Mouse (Mus musculus): Measurements from ENCODE around the gene Aplnr. TPM values are rescaled to one million over a fixed set of nuclear protein-coding genes. Genes with fewer than 3 reads are reported as not detected.

Aplnr gene
- 37.0 and 38.2 TPM in 2 replicates for polyA plus RNA-seq (2012; rRNA removed)
- polyA plus RNA-seq (2014; fragmentation: Nextera tagmentation; extraction: Ambion mirVana), result 47.3 and 47.9 TPM in 2 replicates

- Histone ChIP-seq H3K27ac (replicated peaks; ENCODE audit: low read depth, low read length) (no peak within 1 kb of the TSS), H3K27me3 (ENCODE audit: control insufficient read depth, insufficient read depth, low read length) (no peaks in the 10 kb centered on the region), H3K36me3 (ENCODE audit: control insufficient read depth, insufficient read depth, low read length) (no peaks in the 10 kb centered on the region), H3K9me3 (ENCODE audit: control insufficient read depth, low read length) (no peaks in the 10 kb centered on the region), H3K4me2 (replicated peaks; ENCODE audit: low read depth, low read length, severe bottlenecking) (no peak within 1 kb of the TSS), H3K4me1 (ENCODE audit: control insufficient read depth, insufficient read depth, low read length) (no peaks in the 10 kb centered on the region), H3K9ac (ENCODE audit: low read depth, low read length, severe bottlenecking) (no peak within 1 kb of the TSS), H3K4me3 (replicated peaks; ENCODE audit: low read length) (peak within 1 kb of the TSS; percentile 8; the same call in 1 of the 2 replicates)
- WGBS, result 0% methylated on average over 4 of the region's 4 CpGs
- ATAC-seq (ENCODE audit: low FRiP score, low read depth) (no peak), DNase-seq (ENCODE audit: low spot score) (no peak)
- no peak for TF ChIP-seq POLR2A (IDR thresholded peaks at IDR 0.05; ENCODE audit: borderline replicate concordance, extremely low read depth, insufficient read depth, insufficient read length)
Measured at GRCm38 (mm10) chr2:85136089-85136488, at the start of gene Aplnr. Gene Aplnr, plus strand, starts transcription at chr2:85136225.

- 56% methylated on average over 11 of the region's 11 CpGs for WGBS
- H3K27ac ChIP-seq (replicated peaks; ENCODE audit: low read depth, low read length), result no peak overlapping the region
- no peak for TF ChIP-seq POLR2A (IDR thresholded peaks at IDR 0.05; ENCODE audit: borderline replicate concordance, extremely low read depth, insufficient read depth, insufficient read length)
- ATAC-seq (ENCODE audit: low FRiP score, low read depth), result no peak
- H3K4me1 ChIP-seq (ENCODE audit: control insufficient read depth, insufficient read depth, low read length), result peaks cover 5% of the 10 kb centered on the region; the same call in 1 of the 2 replicates
- no peaks in the 10 kb centered on the region for H3K36me3 ChIP-seq (ENCODE audit: control insufficient read depth, insufficient read depth, low read length)
- no peak overlapping the region for H3K9ac ChIP-seq (ENCODE audit: low read depth, low read length, severe bottlenecking)
- no peak overlapping the region for H3K4me3 ChIP-seq (replicated peaks; ENCODE audit: low read length)
- peak; percentile 42 for DNase-seq (ENCODE audit: low spot score)
- H3K4me2 ChIP-seq (replicated peaks; ENCODE audit: low read depth, low read length, severe bottlenecking), result no peak overlapping the region
- no peaks in the 10 kb centered on the region for H3K27me3 ChIP-seq (ENCODE audit: control insufficient read depth, insufficient read depth, low read length)
- no peaks in the 10 kb centered on the region for H3K9me3 ChIP-seq (ENCODE audit: control insufficient read depth, low read length)
Measured at GRCm38 (mm10) chr2:85088716-85089646, 47.0 kb upstream of the Aplnr start.

- no peak overlapping the region for H3K9ac ChIP-seq (ENCODE audit: low read depth, low read length, severe bottlenecking)
- no peaks in the 10 kb centered on the region for H3K9me3 ChIP-seq (ENCODE audit: control insufficient read depth, low read length)
- H3K4me3 ChIP-seq (replicated peaks; ENCODE audit: low read length), result no peak overlapping the region
- WGBS, result 91% methylated on average over 4 of the region's 4 CpGs
- H3K4me2 ChIP-seq (replicated peaks; ENCODE audit: low read depth, low read length, severe bottlenecking), result no peak overlapping the region
- no peak for ATAC-seq (ENCODE audit: low FRiP score, low read depth)
- DNase-seq (ENCODE audit: low spot score), result no peak
- H3K36me3 ChIP-seq (ENCODE audit: control insufficient read depth, insufficient read depth, low read length), result no peaks in the 10 kb centered on the region
- no peak overlapping the region for H3K27ac ChIP-seq (replicated peaks; ENCODE audit: low read depth, low read length)
- peaks cover 5% of the 10 kb centered on the region; the same call in 1 of the 2 replicates for H3K4me1 ChIP-seq (ENCODE audit: control insufficient read depth, insufficient read depth, low read length)
- TF ChIP-seq POLR2A (IDR thresholded peaks at IDR 0.05; ENCODE audit: borderline replicate concordance, extremely low read depth, insufficient read depth, insufficient read length), result no peak
- H3K27me3 ChIP-seq (ENCODE audit: control insufficient read depth, insufficient read depth, low read length), result no peaks in the 10 kb centered on the region
Measured at GRCm38 (mm10) chr2:85091325-85091724, 44.7 kb upstream of the Aplnr start.

- DNase-seq (ENCODE audit: low spot score), result no peak
- peaks cover 5% of the 10 kb centered on the region; the same call in 1 of the 2 replicates for H3K4me1 ChIP-seq (ENCODE audit: control insufficient read depth, insufficient read depth, low read length)
- H3K27ac ChIP-seq (replicated peaks; ENCODE audit: low read depth, low read length), result no peak overlapping the region
- H3K36me3 ChIP-seq (ENCODE audit: control insufficient read depth, insufficient read depth, low read length), result no peaks in the 10 kb centered on the region
- no peak overlapping the region for H3K9ac ChIP-seq (ENCODE audit: low read depth, low read length, severe bottlenecking)
- no peak for TF ChIP-seq POLR2A (IDR thresholded peaks at IDR 0.05; ENCODE audit: borderline replicate concordance, extremely low read depth, insufficient read depth, insufficient read length)
- no peak overlapping the region for H3K4me3 ChIP-seq (replicated peaks; ENCODE audit: low read length)
- no peak overlapping the region for H3K4me2 ChIP-seq (replicated peaks; ENCODE audit: low read depth, low read length, severe bottlenecking)
- H3K9me3 ChIP-seq (ENCODE audit: control insufficient read depth, low read length), result no peaks in the 10 kb centered on the region
- H3K27me3 ChIP-seq (ENCODE audit: control insufficient read depth, insufficient read depth, low read length), result no peaks in the 10 kb centered on the region
- 95% methylated on average over 1 of the region's 1 CpGs for WGBS
- no peak for ATAC-seq (ENCODE audit: low FRiP score, low read depth)
Measured at GRCm38 (mm10) chr2:85093376-85093775, 42.6 kb upstream of the Aplnr start.

GRCm38 (mm10) chr2:85095906-85096305 lies 40.1 kb upstream of the Aplnr start:
- WGBS, result 56% methylated on average over 5 of the region's 5 CpGs
- Histone ChIP-seq H3K4me1 (ENCODE audit: control insufficient read depth, insufficient read depth, low read length) (no peaks in the 10 kb centered on the region), H3K4me2 (replicated peaks; ENCODE audit: low read depth, low read length, severe bottlenecking) (no peak overlapping the region), H3K9ac (ENCODE audit: low read depth, low read length, severe bottlenecking) (no peak overlapping the region), H3K4me3 (replicated peaks; ENCODE audit: low read length) (no peak overlapping the region), H3K36me3 (ENCODE audit: control insufficient read depth, insufficient read depth, low read length) (no peaks in the 10 kb centered on the region), H3K27ac (replicated peaks; ENCODE audit: low read depth, low read length) (no peak overlapping the region), H3K9me3 (ENCODE audit: control insufficient read depth, low read length) (no peaks in the 10 kb centered on the region), H3K27me3 (ENCODE audit: control insufficient read depth, insufficient read depth, low read length) (no peaks in the 10 kb centered on the region)
- DNase-seq (ENCODE audit: low spot score) (no peak), ATAC-seq (ENCODE audit: low FRiP score, low read depth) (no peak)
- TF ChIP-seq POLR2A (IDR thresholded peaks at IDR 0.05; ENCODE audit: borderline replicate concordance, extremely low read depth, insufficient read depth, insufficient read length), result no peak
